Mouse (Mus musculus) liver, adult 2 months (tissue): ENCODE data around the gene Serpina1b.
"Not testable (repeated sequence)": the region's sequence is repeated elsewhere in the genome, so short reads cannot be mapped to it uniquely, and the experiment has no call there.

Experiments
- CTCF ChIP-seq: fragments of 200-500 bp; IDR thresholded peaks from 2 replicates; pipeline ENCODE4 v1.5.1; 2011; ENCODE audit warnings: low read depth, low read length, control low read depth
- POLR2A ChIP-seq: fragments of 200-500 bp; IDR thresholded peaks from 2 replicates; pipeline ENCODE4 v1.6.1; 2011; ENCODE audit warnings: low read length, control low read depth; ENCODE audit not compliant: insufficient read depth; ENCODE audit errors: extremely low read depth

DNA sequence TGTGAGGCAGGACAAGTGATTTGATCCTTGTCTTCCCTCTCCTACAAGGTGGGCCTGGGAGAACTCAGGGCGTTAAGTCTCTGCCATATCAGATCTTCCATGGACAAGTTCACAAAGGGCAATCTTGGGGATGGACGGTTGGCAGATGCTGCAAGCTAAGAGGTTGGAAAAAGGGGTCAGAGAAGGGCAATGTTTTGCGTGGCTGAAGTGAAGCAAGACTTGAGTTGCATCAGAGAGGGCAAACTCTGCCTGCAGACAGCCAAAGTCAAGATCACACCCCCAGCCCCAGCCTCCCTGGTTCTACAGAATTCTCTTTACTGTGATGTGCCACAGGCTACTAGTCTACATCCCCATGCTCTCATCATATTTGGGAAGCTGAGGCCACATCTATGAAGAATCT lies 29.4 kb upstream of the Serpina1b start:
- not testable (repeated sequence) for TF ChIP-seq CTCF, POLR2A
